Mouse (Mus musculus): ENCODE measurements around the gene Usp31.
A peak's percentile ranks its signal among the peaks of the same experiment; 100 is the strongest.

Usp31 gene

GRCm38 (mm10) chr7:121658866-121659265 is 48.2 kb downstream of the Usp31 start:
- DNase-seq (ENCODE audit: low spot score) = no peak

GRCm38 (mm10) chr7:121654675-121655074 is 52.4 kb downstream of the Usp31 start:
- DNase-seq (ENCODE audit: low spot score) = no peak

DNA sequence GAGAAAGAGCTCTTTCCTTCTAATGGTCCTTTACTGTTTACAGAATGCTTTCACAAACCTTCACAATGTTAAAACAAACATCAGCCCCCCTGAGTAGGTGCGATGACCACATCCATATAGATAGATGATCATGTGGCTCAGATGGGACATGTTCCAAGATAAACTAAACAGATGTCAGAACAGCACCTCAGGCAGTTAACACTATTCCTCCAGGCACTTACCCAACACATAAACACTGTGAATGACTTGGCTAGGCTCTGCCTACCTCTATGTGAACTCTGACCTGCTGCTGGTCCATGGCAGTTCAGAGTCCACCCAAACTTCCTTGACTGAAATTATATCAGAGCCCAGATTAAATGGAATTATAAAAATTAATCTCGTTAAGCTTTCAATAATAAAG is 54.4 kb downstream of the Usp31 start:
- no peak for DNase-seq (ENCODE audit: low spot score)

- no peak for DNase-seq (ENCODE audit: low spot score)
These were observed 56.3 kb downstream of the Usp31 start for GRCm38 (mm10) chr7:121650724-121651123.

- peak; percentile 49 for DNase-seq (ENCODE audit: low spot score)
These were observed 65.9 kb downstream of the Usp31 start for GRCm38 (mm10) chr7:121640998-121641762.

GRCm38 (mm10) chr7:121636732-121637131 is 70.3 kb downstream of the Usp31 start:
- DNase-seq (ENCODE audit: low spot score) = no peak

GRCm38 (mm10) chr7:121634236-121634635 is 72.8 kb downstream of the Usp31 start:
- no peak for DNase-seq (ENCODE audit: low spot score)

DNA sequence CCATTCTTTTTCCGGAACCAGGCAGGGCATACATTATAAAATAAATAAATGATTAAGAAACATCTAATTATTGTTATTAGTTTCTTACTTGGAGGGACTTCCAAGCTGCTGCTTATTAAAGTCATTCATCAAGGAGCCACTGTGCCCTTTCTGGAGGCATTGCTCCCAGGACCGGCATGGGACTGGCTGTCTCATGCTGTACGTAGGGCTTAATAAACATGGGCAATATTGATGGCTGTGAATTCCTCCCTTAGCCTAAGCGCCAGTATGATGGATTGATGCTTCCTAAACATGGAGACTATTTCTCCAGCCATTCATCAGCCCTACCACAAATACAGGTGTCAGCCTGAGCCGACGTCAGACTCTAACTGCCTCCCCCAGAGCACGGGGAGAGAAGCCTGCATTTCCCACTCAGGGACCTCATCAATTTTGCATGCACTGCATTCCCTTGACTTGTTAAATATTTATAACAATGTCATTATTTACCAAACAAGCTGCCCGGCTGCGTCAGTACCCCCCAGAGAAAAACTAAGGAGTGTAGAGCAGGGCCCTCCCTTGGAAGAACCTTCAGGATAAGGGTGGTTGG is 84.1 kb downstream of the Usp31 start:
- DNase-seq (ENCODE audit: low spot score) = no peak

GRCm38 (mm10) chr7:121622433-121622832 is 84.6 kb downstream of the Usp31 start:
- DNase-seq (ENCODE audit: low spot score) = no peak

- no peak for DNase-seq (ENCODE audit: low spot score)
These were observed 105.4 kb downstream of the Usp31 start for GRCm38 (mm10) chr7:121601697-121602096.

GRCm38 (mm10) chr7:121596401-121596800 is 110.7 kb downstream of the Usp31 start:
- DNase-seq (ENCODE audit: low spot score) = peak; percentile 11

DNA sequence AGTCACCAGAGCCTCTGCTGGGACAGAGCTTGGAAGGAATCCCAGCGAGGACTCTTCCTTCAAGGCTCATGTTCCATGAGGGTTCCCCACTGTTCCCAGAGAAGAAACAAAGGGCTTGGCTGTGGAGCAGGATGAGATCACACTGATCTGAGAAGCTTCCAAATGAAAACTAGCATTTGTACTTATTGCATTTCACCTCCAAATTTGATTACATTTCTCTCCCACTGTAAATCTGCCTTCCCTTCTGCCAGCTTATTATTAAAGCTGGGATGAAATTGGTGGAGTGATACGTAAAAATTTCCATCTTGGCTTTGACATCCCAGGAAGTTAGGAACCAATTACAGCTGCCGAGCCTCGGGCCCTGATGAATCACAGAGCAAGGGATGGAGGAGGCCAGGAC is 111.6 kb downstream of the Usp31 start:
- no peak for DNase-seq (ENCODE audit: low spot score)

- no peak for DNase-seq (ENCODE audit: low spot score)
These were observed 112.0 kb downstream of the Usp31 start for GRCm38 (mm10) chr7:121595085-121595484.

- no peak for DNase-seq (ENCODE audit: low spot score)
These were observed 112.4 kb downstream of the Usp31 start for GRCm38 (mm10) chr7:121594623-121595022.

All from c-Kit-positive CD71-positive TER-119-positive erythroid progenitor cells, embryonic 14.5 days (primary cell).